Mouse (Mus musculus) megakaryocyte-erythroid progenitor cell, adult 5-6 weeks (primary cell): Measurements from ENCODE around the gene Prkca. TPM values are rescaled to one million over a fixed set of nuclear protein-coding genes. Genes with fewer than 3 reads are reported as not detected.

Source experiments
- ATAC-seq: replicated peaks from 2 replicates; pipeline ENCODE4 v1.8.0; 2016; ENCODE audit warnings: mild to moderate bottlenecking, inconsistent platforms; ENCODE audit not compliant: severe bottlenecking, poor library complexity, low FRiP score, low TSS enrichment
- total RNA-seq, 2 experiments: library from RNA; stranded (forward) in 1 of 2; stranded (reverse) in 1 of 2; fragments of 200-1000, 215-1000 nt in 1 of 2; fragments of >200 nt in 1 of 2; fragmentation: Nextera tagmentation in 1 of 2; gene quantifications; 2 replicates each; pipeline ENCODE4 v1.2.3; 2014 to 2017

Gene Prkca
- total RNA-seq, 2 experiments from 2014 or later: 8.2 to 11.4 TPM

DNA sequence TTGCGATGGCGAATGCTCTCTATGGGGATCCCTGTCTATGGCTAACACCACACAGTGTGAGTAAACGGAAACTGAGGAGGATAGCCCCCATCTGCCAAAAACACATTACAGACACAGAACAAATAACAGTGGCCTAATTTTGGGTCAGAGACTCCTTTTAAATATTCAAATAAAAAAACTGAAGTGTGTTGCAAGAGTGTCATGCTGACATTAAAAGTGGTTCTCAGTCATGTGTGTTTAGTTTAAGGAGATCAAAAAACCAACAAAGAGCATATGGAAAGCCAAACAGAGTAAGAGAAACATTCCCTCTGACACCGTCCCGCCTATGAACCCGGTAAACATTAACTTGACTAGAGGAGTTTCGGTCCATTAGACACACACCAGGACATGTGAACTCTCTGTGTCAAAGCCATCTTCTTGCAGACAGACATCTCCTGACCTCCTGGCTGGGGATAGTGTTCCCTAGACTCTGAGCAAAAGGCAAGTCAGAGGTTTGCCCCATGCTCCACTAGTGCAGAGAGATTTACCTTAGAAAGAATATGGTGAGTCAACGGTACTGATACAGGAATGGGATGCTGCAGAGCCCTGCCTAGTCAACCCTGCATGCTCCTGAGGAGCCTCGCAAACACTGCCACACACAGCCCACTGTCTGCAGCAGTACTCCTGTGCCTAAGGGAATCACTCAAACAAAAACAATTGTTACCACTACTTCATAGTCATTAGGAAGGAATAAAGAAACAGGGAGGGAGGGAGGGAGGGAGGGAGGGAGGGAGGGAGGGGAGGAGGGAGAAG lies 146.1 kb downstream of the Prkca start:
- ATAC-seq: no peak

- no peak for ATAC-seq
Measured at GRCm38 (mm10) chr11:108196796-108197195, 146.9 kb downstream of the Prkca start.

- no peak for ATAC-seq
Measured at GRCm38 (mm10) chr11:108190298-108190697, 153.4 kb downstream of the Prkca start.

GRCm38 (mm10) chr11:108189362-108189761 lies 154.4 kb downstream of the Prkca start:
- no peak for ATAC-seq

- ATAC-seq: no peak
Measured at GRCm38 (mm10) chr11:108182421-108182820, 161.3 kb downstream of the Prkca start.

DNA sequence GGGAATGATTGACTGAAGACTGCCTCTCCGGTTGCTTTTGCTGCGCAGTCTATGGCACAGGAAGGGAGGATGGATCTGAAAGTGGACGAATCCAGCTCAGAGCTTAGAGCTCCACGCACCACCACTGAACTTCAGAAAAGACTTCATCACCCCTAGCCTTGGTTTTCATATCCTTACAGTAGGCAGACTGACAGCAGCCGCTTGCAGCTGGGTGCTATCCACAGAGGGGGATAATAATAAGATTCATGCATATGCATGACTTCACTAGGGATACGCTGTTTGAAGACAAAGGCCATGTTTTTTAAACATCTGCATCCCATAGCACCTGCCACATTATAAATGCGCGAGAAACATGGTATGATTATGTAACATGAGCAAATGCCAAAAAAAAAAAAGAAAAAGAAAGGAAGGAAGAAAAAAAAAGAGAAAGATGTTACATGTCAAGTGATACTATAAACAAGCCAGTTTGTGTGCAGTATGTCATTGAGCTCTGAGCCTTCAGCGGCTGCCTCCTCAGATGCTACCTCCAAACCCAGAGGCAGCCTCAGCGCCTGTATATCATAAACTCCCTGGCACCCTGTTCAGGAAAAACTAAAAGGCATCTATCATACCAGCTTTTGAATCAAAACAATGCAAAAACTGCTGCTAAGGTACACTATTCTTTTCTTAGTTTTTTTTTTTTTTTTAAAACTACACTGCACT lies 162.6 kb downstream of the Prkca start:
- no peak for ATAC-seq

- no peak for ATAC-seq
Measured at GRCm38 (mm10) chr11:108178802-108179201, 164.9 kb downstream of the Prkca start.

GRCm38 (mm10) chr11:108178258-108178657 lies 165.5 kb downstream of the Prkca start:
- ATAC-seq: no peak

DNA sequence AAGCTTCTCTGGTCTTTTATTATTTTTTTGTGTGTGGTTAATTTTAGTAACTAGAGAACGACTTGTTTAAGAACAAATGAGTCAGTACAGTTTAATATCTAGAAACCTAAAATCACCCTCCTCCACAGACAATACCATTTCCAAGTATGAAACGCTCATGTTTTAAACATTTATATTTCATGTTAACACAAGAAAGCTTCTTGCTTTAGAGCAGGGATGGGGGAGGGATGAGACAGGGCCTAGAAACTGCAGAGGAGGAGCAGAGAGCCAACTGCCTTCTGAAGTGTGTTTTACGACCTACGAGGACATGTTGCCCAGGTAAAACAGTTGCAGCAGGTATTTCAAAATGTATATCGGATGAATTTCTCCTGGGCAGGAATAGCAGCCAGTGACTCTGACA lies 167.0 kb downstream of the Prkca start:
- ATAC-seq: no peak

DNA sequence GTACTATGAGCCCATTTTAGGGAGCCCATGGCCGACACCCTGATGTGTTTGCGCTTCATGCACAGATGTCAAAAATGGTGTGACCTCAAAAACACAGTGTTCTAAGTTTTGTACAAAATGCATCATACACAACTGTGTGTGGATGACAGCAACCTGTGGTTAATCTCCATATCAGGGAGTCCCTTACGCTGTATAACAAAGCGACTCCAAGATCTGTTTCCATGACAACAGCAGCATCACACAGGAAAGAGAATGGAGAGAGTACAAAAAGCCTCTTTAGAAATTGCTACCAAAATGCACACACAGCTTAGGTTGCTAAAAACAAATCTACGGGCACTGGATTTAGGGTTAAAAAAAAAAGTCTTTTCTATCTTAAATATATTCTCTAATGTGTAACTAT lies 171.8 kb downstream of the Prkca start:
- ATAC-seq: no peak

DNA sequence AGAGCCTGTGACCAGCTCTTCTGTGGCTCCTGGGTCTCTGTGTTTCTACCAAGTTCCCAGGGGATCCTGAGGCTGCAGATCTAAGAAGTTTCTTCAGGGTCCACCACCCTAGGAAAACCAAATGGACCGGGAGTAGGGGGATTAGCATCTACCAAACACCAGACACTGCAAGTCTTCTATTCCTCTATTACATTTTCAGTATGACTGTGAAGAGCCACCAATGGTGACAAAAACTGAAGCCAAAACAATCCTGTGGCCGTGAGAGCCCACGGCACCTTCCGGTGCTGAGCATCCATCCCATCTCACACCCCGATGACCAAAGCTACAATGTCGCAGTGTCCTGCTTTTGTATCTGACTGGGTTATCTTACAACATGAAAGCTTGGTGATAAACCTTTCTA lies 172.5 kb downstream of the Prkca start:
- no peak for ATAC-seq

GRCm38 (mm10) chr11:108170107-108170506 lies 173.6 kb downstream of the Prkca start:
- ATAC-seq: no peak

GRCm38 (mm10) chr11:108165725-108166124 lies 178.0 kb downstream of the Prkca start:
- no peak for ATAC-seq

- ATAC-seq: no peak
Measured at GRCm38 (mm10) chr11:108162639-108163038, 181.1 kb downstream of the Prkca start.

DNA sequence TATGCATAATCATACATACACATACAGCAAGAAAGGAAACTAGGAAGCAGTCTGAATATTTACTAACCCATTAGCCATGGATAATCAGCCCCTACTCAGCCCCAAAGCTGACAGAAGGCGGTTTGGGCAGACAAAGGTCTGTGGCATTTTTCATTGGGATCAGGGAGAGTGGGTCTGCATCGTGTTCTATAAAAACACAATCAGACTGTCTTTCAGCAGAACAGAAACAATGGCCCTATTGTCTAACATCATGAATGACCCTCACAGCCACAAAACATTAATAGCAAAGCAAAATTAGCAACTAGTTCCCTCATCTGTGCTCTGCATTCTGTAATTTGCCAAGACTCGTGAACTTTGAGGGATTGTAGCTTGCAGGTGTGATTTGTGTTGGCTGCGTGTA lies 181.6 kb downstream of the Prkca start:
- ATAC-seq: no peak

DNA sequence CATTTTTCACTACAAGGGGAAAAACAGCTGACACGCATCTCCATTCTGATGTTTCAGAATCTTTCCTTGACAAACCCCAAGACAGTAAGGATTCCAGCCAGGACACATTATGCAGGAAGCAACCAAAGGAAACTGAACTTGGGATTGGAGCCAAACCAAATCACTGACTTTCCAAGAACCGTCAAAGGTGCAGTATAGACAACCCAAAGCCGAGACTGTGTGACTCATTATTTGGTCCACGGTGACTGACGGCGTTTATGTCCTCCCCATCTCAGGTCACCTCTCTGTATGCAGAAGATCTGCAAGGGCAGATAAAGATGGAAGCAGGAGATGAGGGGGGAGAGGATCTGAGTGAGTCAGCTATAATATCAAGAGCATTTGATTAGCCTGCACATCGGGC lies 183.7 kb downstream of the Prkca start:
- ATAC-seq: no peak

DNA sequence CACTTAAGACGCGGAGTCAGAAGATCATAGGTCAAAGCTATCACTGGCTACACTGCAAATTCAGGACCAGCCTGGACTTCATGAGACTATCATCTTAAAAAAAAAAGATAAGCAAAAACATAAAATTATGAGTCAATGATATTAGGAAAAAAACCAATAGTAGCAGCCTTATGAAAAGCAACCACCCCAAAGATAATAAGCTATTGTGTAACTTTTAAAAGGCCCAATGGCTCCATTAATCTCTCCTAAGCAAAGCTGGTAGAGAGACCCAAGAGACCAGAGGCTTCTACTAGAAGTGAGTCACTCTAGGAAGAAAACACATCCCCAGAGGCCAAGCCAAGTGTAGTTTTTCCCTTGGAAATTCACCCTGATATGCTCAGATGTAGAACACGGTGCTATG lies 185.7 kb downstream of the Prkca start:
- ATAC-seq: no peak

DNA sequence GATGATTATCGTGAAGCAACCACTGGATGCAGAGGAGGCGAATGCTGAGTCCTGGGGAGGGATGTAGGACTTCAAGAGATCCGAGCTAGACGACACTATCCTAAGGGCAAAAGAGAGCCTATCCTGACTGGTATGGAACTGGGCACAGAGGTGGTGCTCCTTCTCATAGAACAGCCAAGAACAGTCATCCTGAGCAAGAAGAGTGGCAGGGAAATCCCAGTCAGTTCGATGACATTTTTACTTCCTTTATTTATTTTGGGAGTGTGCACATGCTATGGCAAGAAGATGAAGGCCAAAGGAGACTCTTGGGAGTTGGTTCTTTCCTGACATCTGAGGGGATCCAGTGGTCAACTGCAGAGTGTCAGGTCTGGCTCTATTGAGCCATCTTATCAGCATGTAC lies 186.7 kb downstream of the Prkca start:
- ATAC-seq: no peak

DNA sequence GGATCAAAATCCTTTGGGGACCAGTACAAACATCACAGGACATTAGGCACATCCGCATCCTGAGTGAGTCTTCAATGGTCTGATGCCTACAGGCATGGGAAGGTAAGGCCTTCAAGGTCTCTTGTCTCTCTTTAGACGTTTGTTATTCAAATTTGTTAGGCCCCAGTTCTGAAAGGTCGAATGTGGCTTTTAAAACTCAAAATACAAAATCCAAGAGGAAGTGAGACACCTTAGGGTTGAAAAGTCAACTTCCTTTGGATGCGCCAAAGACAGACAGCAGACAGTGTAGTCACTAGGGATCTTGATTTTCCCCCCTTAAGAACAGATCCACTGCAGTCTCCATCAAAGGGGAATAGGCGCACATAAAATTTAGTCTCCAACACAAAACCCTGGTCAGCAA lies 187.6 kb downstream of the Prkca start:
- ATAC-seq: no peak

DNA sequence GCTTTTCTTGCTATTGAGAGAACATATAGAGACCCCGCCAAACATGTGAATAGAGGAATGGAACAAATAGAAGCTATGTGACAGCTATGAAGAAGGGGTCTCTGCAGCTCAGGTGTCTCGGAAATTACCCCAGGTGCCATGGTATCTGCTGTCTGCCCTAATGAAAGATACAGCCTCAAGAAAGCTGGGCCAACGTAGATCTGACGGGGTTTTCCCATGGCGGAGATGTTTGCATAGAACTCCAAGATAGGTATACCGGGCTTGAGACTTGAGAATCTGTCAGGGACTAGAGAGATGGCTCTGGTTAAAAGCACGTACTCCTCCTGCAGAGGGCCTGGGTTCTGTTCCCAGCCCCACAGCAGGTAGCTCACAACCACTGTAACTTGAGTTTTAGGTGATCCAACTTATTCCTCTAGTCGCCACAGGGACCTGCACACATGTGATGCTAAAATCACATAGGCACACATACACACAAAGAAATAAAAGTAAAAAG lies 188.6 kb downstream of the Prkca start:
- no peak for ATAC-seq
